Mouse (Mus musculus) midbrain, embryonic 16.5 days (tissue): Measurements from ENCODE around the gene Pik3c2a. TPM values are rescaled to one million over a fixed set of nuclear protein-coding genes. Genes with fewer than 3 reads are reported as not detected.

Experiments
- ATAC-seq: fragments of 200-750 bp; cut with Nextera tagmentation; 2 replicates; pipeline ENCODE4 v1.8.0; 2017; ENCODE audit warnings: moderate TSS enrichment
- H3K27ac ChIP-seq: fragments of 300-500 bp; sonication (generic); 2 replicates; pipeline ENCODE4 v1.5.1; 2014; ENCODE audit warnings: mild to moderate bottlenecking, low read length, mixed read lengths
- H3K27me3 ChIP-seq: fragments of 300-500 bp; sonication (generic); 2 replicates; pipeline ENCODE4 v1.6.1; 2014; ENCODE audit warnings: low read depth, low read length, mixed read lengths; ENCODE audit not compliant: control insufficient read depth, insufficient read depth
- H3K36me3 ChIP-seq: fragments of 300-500 bp; sonication (generic); 2 replicates; pipeline ENCODE4 v1.6.1; 2014; ENCODE audit warnings: mild to moderate bottlenecking, low read length, moderate library complexity, mixed read lengths; ENCODE audit not compliant: control insufficient read depth, insufficient read depth
- H3K4me1 ChIP-seq: fragments of 300-500 bp; sonication (generic); 2 replicates; pipeline ENCODE4 v1.6.1; 2014; ENCODE audit warnings: mild to moderate bottlenecking, low read length, mixed read lengths; ENCODE audit not compliant: control insufficient read depth, insufficient read depth
- H3K4me2 ChIP-seq: fragments of 300-500 bp; sonication (generic); 2 replicates; pipeline ENCODE4 v1.6.1; 2014; ENCODE audit warnings: mild to moderate bottlenecking, low read length, mixed read lengths
- H3K4me3 ChIP-seq: fragments of 300-500 bp; sonication (generic); 2 replicates; pipeline ENCODE4 v1.5.1; 2014; ENCODE audit warnings: low read depth, mild to moderate bottlenecking, low read length, moderate library complexity, mixed read lengths
- H3K9ac ChIP-seq: fragments of 300-500 bp; sonication (generic); 2 replicates; pipeline ENCODE4 v1.6.1; 2014; ENCODE audit warnings: low read depth, low read length, mixed read lengths
- H3K9me3 ChIP-seq: fragments of 300-500 bp; sonication (generic); replicated peaks from 2 replicates; pipeline ENCODE4 v1.6.1; 2014; ENCODE audit warnings: mild to moderate bottlenecking, low read length, mixed read lengths; ENCODE audit not compliant: control insufficient read depth, poor library complexity, severe bottlenecking
- WGBS: fragments of 180-500 bp; shearing (Covaris S2); extraction: QIAGEN DNeasy Blood & Tissue Kit; methylation state at CpG from one replicate; pipeline ENCODE4 v1.1.7; 2014; 5-methylcytosine and 5-hydroxymethylcytosine counted together
- polyA plus RNA-seq: library from polyadenylated mRNA; unstranded; fragments of >200 nt; fragmentation: Nextera tagmentation; extraction: Ambion mirVana; gene quantifications from 2 replicates; pipeline ENCODE4 v1.2.1, GENCODE M21; 2015

Gene Pik3c2a
- polyA plus RNA-seq, 1 experiment from 2014 or later = 14.0 TPM

GRCm38 (mm10) chr7:116308632-116308991 is 134.6 kb downstream of the Pik3c2a start:
- ATAC-seq = 0 out of 2 replicates have a peak, but pooled peaks have one; percentile 9
- H3K9me3 ChIP-seq = no peaks in the 10 kb centered on the region
- peak overlapping the region; percentile 54 for H3K9ac ChIP-seq
- H3K4me1 ChIP-seq = peaks cover 17% of the 10 kb centered on the region
- no peak overlapping the region for H3K27ac ChIP-seq
- H3K27me3 ChIP-seq = peaks cover 5% of the 10 kb centered on the region
- WGBS = 2% methylated on average over 16 of the region's 16 CpGs
- peak overlapping the region; percentile 51 for H3K4me3 ChIP-seq
- peak overlapping the region; percentile 86 for H3K4me2 ChIP-seq
- H3K36me3 ChIP-seq = no peaks in the 10 kb centered on the region

GRCm38 (mm10) chr7:116307871-116308631 is 135.2 kb downstream of the Pik3c2a start, which contains the start of gene Plekha7:
Gene Plekha7 (minus strand): TSS chr7:116308376.
- peaks cover 5% of the 10 kb centered on the region for H3K27me3 ChIP-seq
- H3K9ac ChIP-seq = peak within 1 kb of the TSS; percentile 54
- peak within 1 kb of the TSS; percentile 51 for H3K4me3 ChIP-seq
- peak within 1 kb of the TSS; percentile 86 for H3K4me2 ChIP-seq
- peaks cover 17% of the 10 kb centered on the region for H3K4me1 ChIP-seq
- H3K27ac ChIP-seq = no peak within 1 kb of the TSS; the same call in 1 of the 2 replicates
- no peaks in the 10 kb centered on the region for H3K36me3 ChIP-seq
- H3K9me3 ChIP-seq = no peaks in the 10 kb centered on the region
- under 1% methylated on average over 54 of the region's 65 CpGs for WGBS
- peak; percentile 66 for ATAC-seq

- Histone ChIP-seq H3K4me2 (peak overlapping the region; percentile 86), H3K4me1 (peaks cover 17% of the 10 kb centered on the region), H3K9me3 (no peaks in the 10 kb centered on the region), H3K27ac (no peak overlapping the region; the same call in 1 of the 2 replicates), H3K9ac (peak overlapping the region; percentile 54), H3K36me3 (no peaks in the 10 kb centered on the region), H3K27me3 (peaks cover 5% of the 10 kb centered on the region), H3K4me3 (peak overlapping the region; percentile 51)
- under 1% methylated on average over 58 of the region's 63 CpGs for WGBS
- ATAC-seq = peak; percentile 86
These were observed 136.0 kb downstream of the Pik3c2a start for GRCm38 (mm10) chr7:116307099-116307870.

- Histone ChIP-seq H3K9ac (no peak overlapping the region), H3K9me3 (no peaks in the 10 kb centered on the region), H3K4me2 (peak overlapping the region; percentile 86), H3K27me3 (peaks cover 5% of the 10 kb centered on the region), H3K36me3 (no peaks in the 10 kb centered on the region), H3K4me3 (peak overlapping the region; percentile 51), H3K27ac (no peak overlapping the region), H3K4me1 (peaks cover 17% of the 10 kb centered on the region)
- 0 out of 2 replicates have a peak, but pooled peaks have one; percentile 1 for ATAC-seq
- WGBS = 6% methylated on average over 5 of the region's 5 CpGs
These were observed 136.6 kb downstream of the Pik3c2a start for GRCm38 (mm10) chr7:116306601-116307000.

GRCm38 (mm10) chr7:116301661-116302311 is 141.5 kb downstream of the Pik3c2a start:
- ATAC-seq = no peak
- Histone ChIP-seq H3K4me2 (no peak overlapping the region), H3K4me3 (no peak overlapping the region), H3K27ac (no peak overlapping the region), H3K27me3 (peaks cover 2% of the 10 kb centered on the region), H3K36me3 (no peaks in the 10 kb centered on the region), H3K9ac (no peak overlapping the region), H3K4me1 (peaks cover 1% of the 10 kb centered on the region; the same call in 1 of the 2 replicates), H3K9me3 (no peaks in the 10 kb centered on the region)
- 91% methylated on average over 5 of the region's 5 CpGs for WGBS

GRCm38 (mm10) chr7:116301144-116301543 is 142.1 kb downstream of the Pik3c2a start:
- ATAC-seq = no peak
- H3K4me3 ChIP-seq = no peak overlapping the region
- H3K9ac ChIP-seq = no peak overlapping the region
- H3K27ac ChIP-seq = no peak overlapping the region
- no peaks in the 10 kb centered on the region for H3K9me3 ChIP-seq
- H3K4me1 ChIP-seq = no peaks in the 10 kb centered on the region
- no peaks in the 10 kb centered on the region for H3K27me3 ChIP-seq
- H3K36me3 ChIP-seq = no peaks in the 10 kb centered on the region
- no peak overlapping the region for H3K4me2 ChIP-seq
- 91% methylated on average over 4 of the region's 4 CpGs for WGBS

- H3K4me1 ChIP-seq = no peaks in the 10 kb centered on the region
- no peaks in the 10 kb centered on the region for H3K27me3 ChIP-seq
- no peaks in the 10 kb centered on the region for H3K9me3 ChIP-seq
- no peak for ATAC-seq
- no peak overlapping the region for H3K27ac ChIP-seq
- H3K36me3 ChIP-seq = no peaks in the 10 kb centered on the region
- no peak overlapping the region for H3K4me2 ChIP-seq
- no peak overlapping the region for H3K9ac ChIP-seq
- H3K4me3 ChIP-seq = no peak overlapping the region
- 88% methylated on average over 2 of the region's 2 CpGs for WGBS
These were observed 144.4 kb downstream of the Pik3c2a start for GRCm38 (mm10) chr7:116298851-116299250.

GRCm38 (mm10) chr7:116298389-116298788 is 144.9 kb downstream of the Pik3c2a start:
- Histone ChIP-seq H3K9me3 (no peaks in the 10 kb centered on the region), H3K4me1 (no peaks in the 10 kb centered on the region), H3K27ac (no peak overlapping the region), H3K36me3 (no peaks in the 10 kb centered on the region), H3K27me3 (no peaks in the 10 kb centered on the region), H3K4me3 (no peak overlapping the region), H3K9ac (no peak overlapping the region; the same call in 1 of the 2 replicates), H3K4me2 (no peak overlapping the region)
- ATAC-seq = no peak
- WGBS = 65% methylated on average over 10 of the region's 10 CpGs
